ENCODE assay signal across 12 mouse cellular contexts in the genomic region with DNA sequence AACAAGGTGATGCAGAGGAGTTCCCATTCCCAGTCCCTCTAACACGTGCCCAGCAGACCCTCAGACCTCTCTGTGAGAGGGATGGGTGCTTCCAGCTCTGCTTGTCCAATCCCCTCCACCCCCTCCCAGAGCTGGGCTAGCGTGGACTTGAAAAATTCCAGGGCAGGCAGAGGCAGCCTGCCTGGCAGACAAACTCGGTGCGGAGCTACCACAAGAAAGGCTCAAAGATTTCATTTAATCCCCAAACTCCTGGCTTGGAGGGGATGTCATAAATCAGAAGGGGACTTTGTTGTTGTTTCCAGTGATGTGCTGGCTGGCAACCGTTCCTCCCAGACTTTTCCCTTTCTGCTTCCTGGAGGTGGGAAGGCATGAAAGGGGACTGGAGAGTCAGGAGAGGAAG. TPM values are rescaled to one million over a fixed set of nuclear protein-coding genes. Genes with fewer than 3 reads are reported as not detected.
DNase-seq lines count a peak whose midpoint lies in the region; ATAC-seq and TF ChIP-seq lines count a peak whose summit lies in the region.
"Had no signal": no experiment of that assay in that cellular context is flagged by ENCODE, and none has a peak within 500 bp of the region (broad histone marks: within the 10 kb centered on the region; RNA-seq: fewer than 3 reads in every experiment).

No protein-coding gene starts in this region.

- H3K9me3 ChIP-seq in heart, embryonic 16.5 days (replicated peaks; ENCODE audit: control insufficient read depth, low read length), result no peaks in the 10 kb centered on the region
- no peaks in the 10 kb centered on the region for H3K9me3 ChIP-seq in embryonic facial prominence, embryonic 11.5 days (replicated peaks; ENCODE audit: control insufficient read depth, low read length)
- H3K9me3 ChIP-seq in limb, embryonic 11.5 days (ENCODE audit: control insufficient read depth, low read length), result no peaks in the 10 kb centered on the region
- H3K9me3 ChIP-seq: heart, embryonic 12.5 days had no signal

- DNase-seq in heart, adult 8-10 months (ENCODE audit: low spot score), result no peak
- DNase-seq in embryonic facial prominence, embryonic 11.5 days (ENCODE audit: low spot score), result peak; percentile 19
- peak; percentile 12 for DNase-seq in kidney, adult 11 months
- peak; percentile 56 for DNase-seq in limb, embryonic 11.5 days (ENCODE audit: low spot score)
- DNase-seq in cerebellum, postnatal 14 days, result no peak
- DNase-seq in cerebellum, adult 8-10 months, result no peak
- DNase-seq in left cerebral cortex, adult 2 months (ENCODE audit: extremely low spot score in 1 of 2, low spot score in 2 of 2), result no peak
- DNase-seq: cerebellum, postnatal 10 days; right cerebral cortex, postnatal 14 days had no signal

- H3K4me3 ChIP-seq in heart, embryonic 16.5 days (ENCODE audit: low read length), result no peak overlapping the region
- no peak overlapping the region for H3K4me3 ChIP-seq in embryonic facial prominence, embryonic 11.5 days (ENCODE audit: low read depth, low read length)
- no peak overlapping the region for H3K4me3 ChIP-seq in limb, embryonic 11.5 days (ENCODE audit: low read depth, low read length)
- H3K4me3 ChIP-seq in left cerebral cortex, adult 2 months, result no peak overlapping the region
- H3K4me3 ChIP-seq: heart, embryonic 12.5 days had no signal

- H3K36me3 ChIP-seq in heart, embryonic 16.5 days (ENCODE audit: control insufficient read depth, insufficient read depth), result no peaks in the 10 kb centered on the region
- no peaks in the 10 kb centered on the region for H3K36me3 ChIP-seq in embryonic facial prominence, embryonic 11.5 days (replicated peaks; ENCODE audit: control insufficient read depth, insufficient read depth, low read depth, low read length)
- H3K36me3 ChIP-seq in limb, embryonic 11.5 days (ENCODE audit: control insufficient read depth, insufficient read depth, low read length), result no peaks in the 10 kb centered on the region
- H3K36me3 ChIP-seq: heart, embryonic 12.5 days had no signal

- H3K4me2 ChIP-seq in heart, embryonic 16.5 days (ENCODE audit: low read depth, low read length), result no peak overlapping the region
- H3K4me2 ChIP-seq in embryonic facial prominence, embryonic 11.5 days (ENCODE audit: low read depth, low read length), result no peak overlapping the region
- no peak overlapping the region for H3K4me2 ChIP-seq in limb, embryonic 11.5 days (ENCODE audit: low read depth, severe bottlenecking)
- H3K4me2 ChIP-seq: heart, embryonic 12.5 days had no signal

- H3K27me3 ChIP-seq in heart, embryonic 16.5 days (ENCODE audit: control insufficient read depth, insufficient read depth, low read length), result no peaks in the 10 kb centered on the region
- H3K27me3 ChIP-seq in embryonic facial prominence, embryonic 11.5 days (ENCODE audit: control insufficient read depth, insufficient read depth, low read length), result no peaks in the 10 kb centered on the region
- no peaks in the 10 kb centered on the region for H3K27me3 ChIP-seq in limb, embryonic 11.5 days (ENCODE audit: control insufficient read depth, insufficient read depth, low read length)
- H3K27me3 ChIP-seq: heart, embryonic 12.5 days had no signal

- H3K27ac ChIP-seq in heart, embryonic 16.5 days (ENCODE audit: low read length), result 0 out of 2 replicates have a peak overlapping the region, but pooled peaks have one; percentile 16
- H3K27ac ChIP-seq in embryonic facial prominence, embryonic 11.5 days (replicated peaks; ENCODE audit: low read depth, low read length), result 0 out of 2 replicates have a peak overlapping the region, but pooled peaks have one; percentile 2
- no peak overlapping the region for H3K27ac ChIP-seq in limb, embryonic 11.5 days (replicated peaks; ENCODE audit: low read depth, low read length)
- no peak overlapping the region for H3K27ac ChIP-seq in left cerebral cortex, adult 2 months

- no peak for TF ChIP-seq CTCF in left cerebral cortex, adult 2 months (IDR thresholded peaks at IDR 0.05)

- 0 out of 2 replicates have a peak overlapping the region, but pooled peaks have one; percentile 15 for H3K9ac ChIP-seq in heart, embryonic 16.5 days (ENCODE audit: low read length)
- no peak overlapping the region for H3K9ac ChIP-seq in embryonic facial prominence, embryonic 11.5 days (replicated peaks; ENCODE audit: low read length)
- no peak overlapping the region for H3K9ac ChIP-seq in limb, embryonic 11.5 days (ENCODE audit: low read length)
- H3K9ac ChIP-seq: heart, embryonic 12.5 days had no signal

- ATAC-seq in heart, embryonic 16.5 days (replicated peaks; ENCODE audit: extremely low read depth, insufficient read depth, low FRiP score), result no peak
- no peak for ATAC-seq in embryonic facial prominence, embryonic 11.5 days (replicated peaks; ENCODE audit: insufficient number of reproducible peaks, low FRiP score, low TSS enrichment, low read depth)
- no peak for ATAC-seq in limb, embryonic 11.5 days (ENCODE audit: insufficient number of reproducible peaks, low FRiP score, low TSS enrichment, low read depth)
- ATAC-seq: forebrain, embryonic 14.5 days had no signal

- WGBS in heart, embryonic 16.5 days, result 29% methylated on average over 5 of the region's 5 CpGs
- WGBS in embryonic facial prominence, embryonic 11.5 days, result 47% methylated on average over 5 of the region's 5 CpGs
- WGBS in limb, embryonic 11.5 days, result 2% methylated on average over 5 of the region's 5 CpGs

- intact Hi-C loops in left cerebral cortex, adult 2 months (cut with DNase I), result no loop called here

- H3K4me1 ChIP-seq in heart, embryonic 16.5 days (ENCODE audit: control insufficient read depth, insufficient read depth, low read length), result peaks cover 18% of the 10 kb centered on the region
- H3K4me1 ChIP-seq in embryonic facial prominence, embryonic 11.5 days (ENCODE audit: control insufficient read depth, insufficient read depth, low read length), result no peaks in the 10 kb centered on the region
- H3K4me1 ChIP-seq in limb, embryonic 11.5 days (ENCODE audit: control insufficient read depth, insufficient read depth, low read length), result peaks cover 9% of the 10 kb centered on the region

RNA-seq across cellular contexts. Expression of gene Prelp, which starts 44.1 kb away (rescaled TPM):
- polyA plus RNA-seq in heart, embryonic 16.5 days (2015; fragmentation: Nextera tagmentation; extraction: Ambion mirVana), result 4.4 and 5.6 TPM in 2 replicates
- total RNA-seq in heart, adult 8-10 months (2022), result 10 to 100 TPM; 26.0 to 28.4 (median 27.1) TPM
- 1.1 and 1.2 TPM in 2 replicates for polyA plus RNA-seq in embryonic facial prominence, embryonic 11.5 days (2014; fragmentation: Nextera tagmentation; extraction: Ambion mirVana)
- polyA plus RNA-seq in limb, embryonic 11.5 days (2014; fragmentation: Nextera tagmentation; extraction: Ambion mirVana), result 1.5 TPM in 2 replicates
- 10 to 100 TPM; 10.8 to 11.6 TPM for total RNA-seq in left cerebral cortex, adult 2 months (2021)

RNA-seq across cellular contexts. Expression of gene Optc, which starts 57.5 kb away (rescaled TPM):
- 0.28 and 0.36 TPM in 2 replicates for polyA plus RNA-seq in heart, embryonic 16.5 days (2015; fragmentation: Nextera tagmentation; extraction: Ambion mirVana)
- under 1 TPM in 2 of 4 experiments, not detected in 2; 0.31 to 0.44 TPM for total RNA-seq in heart, adult 8-10 months (2022)
- polyA plus RNA-seq in embryonic facial prominence, embryonic 11.5 days (2014; fragmentation: Nextera tagmentation; extraction: Ambion mirVana), result 0.59 and 0.88 TPM in 2 replicates
- polyA plus RNA-seq in limb, embryonic 11.5 days (2014; fragmentation: Nextera tagmentation; extraction: Ambion mirVana), result 0.27 and 0.74 TPM in 2 replicates
- 1 to 10 TPM in 1 of 2 experiments, under 1 TPM in 1; 0.81 to 1.2 TPM for total RNA-seq in left cerebral cortex, adult 2 months (2021)

Comparison
In these comparisons a context has a peak if more than half of its experiments do, and no peak if none do; other contexts are left out.
1. H3K27ac ChIP-seq: peak in heart, embryonic 16.5 days (single experiment) and embryonic facial prominence, embryonic 11.5 days (single experiment); none in limb, embryonic 11.5 days (single experiment) and left cerebral cortex, adult 2 months (single experiment).
2. DNase-seq: peak in embryonic facial prominence, embryonic 11.5 days (single experiment), kidney, adult 11 months (single experiment) and limb, embryonic 11.5 days (single experiment); none in heart, adult 8-10 months (single experiment), cerebellum, postnatal 14 days (0 of 2), cerebellum, adult 8-10 months (single experiment) and left cerebral cortex, adult 2 months (0 of 2).